Mouse (Mus musculus) stomach, embryonic 14.5 days (tissue): Measurements from ENCODE around the gene Slc6a6. TPM values are rescaled to one million over a fixed set of nuclear protein-coding genes. Genes with fewer than 3 reads are reported as not detected.

ENCODE experiments used
- ATAC-seq: fragments of 200-750 bp; cut with Nextera tagmentation; 2 replicates; pipeline ENCODE4 v1.8.0; 2017; ENCODE audit warnings: low read depth, moderate TSS enrichment; ENCODE audit not compliant: insufficient number of reproducible peaks, insufficient read depth, low FRiP score
- H3K27ac ChIP-seq: fragments of 300-500 bp; sonication (generic); 2 replicates; pipeline ENCODE4 v1.5.1; 2014; ENCODE audit warnings: mild to moderate bottlenecking, low read length, moderate library complexity, mixed read lengths
- H3K27me3 ChIP-seq: fragments of 300-500 bp; sonication (generic); 2 replicates; pipeline ENCODE4 v1.6.1; 2014; ENCODE audit warnings: low read length, control low read depth, mixed read lengths; ENCODE audit not compliant: control insufficient read depth, insufficient read depth
- H3K36me3 ChIP-seq: fragments of 300-500 bp; sonication (generic); 2 replicates; pipeline ENCODE4 v1.6.1; 2014; ENCODE audit warnings: mild to moderate bottlenecking, control low read depth, low read length, moderate library complexity, mixed read lengths; ENCODE audit not compliant: control insufficient read depth, insufficient read depth
- H3K4me1 ChIP-seq: fragments of 300-500 bp; sonication (generic); 2 replicates; pipeline ENCODE4 v1.6.1; 2014; ENCODE audit warnings: low read length, control low read depth, mixed read lengths; ENCODE audit not compliant: control insufficient read depth, insufficient read depth
- H3K4me2 ChIP-seq: fragments of 300-500 bp; sonication (generic); replicated peaks from 2 replicates; pipeline ENCODE4 v1.6.1; 2014; ENCODE audit warnings: low read depth, low read length, control low read depth
- H3K4me3 ChIP-seq: fragments of 300-500 bp; sonication (generic); 2 replicates; pipeline ENCODE4 v1.5.1; 2014; ENCODE audit warnings: low read depth, low read length, control low read depth
- H3K9ac ChIP-seq: fragments of 300-500 bp; sonication (generic); replicated peaks from 2 replicates; pipeline ENCODE4 v1.6.1; 2014; ENCODE audit warnings: low read depth, mild to moderate bottlenecking, control low read depth, low read length, moderate library complexity, mixed read lengths
- H3K9me3 ChIP-seq: fragments of 300-500 bp; sonication (generic); 2 replicates; pipeline ENCODE4 v1.6.1; 2016; ENCODE audit warnings: low read depth, low read length, control low read depth; ENCODE audit not compliant: control insufficient read depth
- WGBS: fragments of 180-500 bp; shearing (Covaris S2); extraction: QIAGEN DNeasy Blood & Tissue Kit; methylation state at CpG from one replicate; pipeline ENCODE4 v1.1.7; 2014; 5-methylcytosine and 5-hydroxymethylcytosine counted together
- polyA plus RNA-seq: library from polyadenylated mRNA; unstranded; fragments of >200 nt; fragmentation: Nextera tagmentation; extraction: Ambion mirVana; gene quantifications from 2 replicates; pipeline ENCODE4 v1.2.1, GENCODE M21; 2014

The Slc6a6 gene
- polyA plus RNA-seq, 1 experiment from 2014 or later, result 60.3 TPM

DNA sequence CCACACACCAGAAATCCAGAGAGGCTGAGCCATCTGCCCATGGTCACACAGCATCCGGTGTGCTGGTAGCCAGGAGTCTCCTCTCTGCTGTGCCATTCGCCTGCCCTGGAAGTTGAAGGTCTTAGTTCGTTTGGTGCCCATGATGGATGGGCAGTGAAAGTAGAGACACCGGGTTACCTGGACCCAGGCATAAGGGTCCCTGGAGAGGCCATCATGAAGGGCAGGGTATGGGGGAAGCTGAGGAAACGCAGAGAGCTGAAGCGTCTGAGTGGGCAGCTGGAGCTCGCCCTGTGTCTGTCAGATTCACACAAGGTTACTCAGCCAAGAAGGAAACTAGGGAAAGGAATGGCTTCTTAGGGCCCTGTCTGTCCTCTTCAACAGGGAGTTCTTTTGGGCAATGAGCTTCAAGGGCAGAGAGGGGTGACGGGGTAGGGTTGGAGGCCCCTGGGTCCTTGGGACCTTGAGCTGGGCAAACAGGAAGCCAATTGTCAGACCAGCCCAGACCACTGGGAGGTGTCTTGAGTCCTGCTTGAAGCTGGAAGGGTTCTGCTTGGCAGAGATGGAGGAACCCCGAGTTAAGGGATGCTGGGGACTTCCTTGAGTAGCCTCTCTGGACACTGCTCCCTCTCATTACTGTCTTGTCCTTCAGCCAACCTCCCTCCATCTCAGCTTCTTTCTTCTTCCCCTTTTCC lies 78.3 kb downstream of the Slc6a6 start:
- WGBS, result 76% methylated on average over 9 of the region's 9 CpGs
- H3K9ac ChIP-seq, result no peak overlapping the region
- no peak for ATAC-seq

DNA sequence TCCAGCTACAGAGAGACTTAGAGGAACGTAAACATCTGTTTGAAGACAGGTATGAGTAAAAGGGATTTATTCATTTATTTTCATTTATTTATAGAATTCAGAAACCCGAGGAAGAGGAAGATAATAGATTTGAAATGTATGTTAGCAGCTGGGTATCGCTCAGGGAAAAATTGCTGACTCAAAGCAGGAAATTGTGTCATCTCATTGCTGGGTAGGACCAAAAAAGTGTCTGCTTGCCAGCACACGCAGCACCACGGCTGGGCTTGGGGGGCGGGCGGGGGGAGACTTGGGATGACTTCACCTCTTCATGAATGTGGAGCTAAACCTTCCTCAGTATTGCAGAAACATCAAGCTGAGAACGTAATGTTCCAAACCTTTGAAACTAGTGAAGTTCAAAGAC lies 83.7 kb downstream of the Slc6a6 start:
- Histone ChIP-seq H3K4me1 (no peaks in the 10 kb centered on the region), H3K4me3 (no peak overlapping the region), H3K9me3 (no peaks in the 10 kb centered on the region), H3K4me2 (no peak overlapping the region), H3K27me3 (no peaks in the 10 kb centered on the region), H3K9ac (no peak overlapping the region), H3K27ac (no peak overlapping the region), H3K36me3 (no peaks in the 10 kb centered on the region)
- ATAC-seq, result no peak
- WGBS, result 73% methylated on average over 8 of the region's 8 CpGs

More for the DNA sequence above, 78.3 kb downstream of the Slc6a6 start:
- Histone ChIP-seq H3K27ac (no peak overlapping the region), H3K36me3 (peaks cover under 1% of the 10 kb centered on the region; the same call in 1 of the 2 replicates), H3K9me3 (no peaks in the 10 kb centered on the region), H3K4me2 (no peak overlapping the region), H3K27me3 (no peaks in the 10 kb centered on the region), H3K4me1 (no peaks in the 10 kb centered on the region), H3K4me3 (no peak overlapping the region)

DNA sequence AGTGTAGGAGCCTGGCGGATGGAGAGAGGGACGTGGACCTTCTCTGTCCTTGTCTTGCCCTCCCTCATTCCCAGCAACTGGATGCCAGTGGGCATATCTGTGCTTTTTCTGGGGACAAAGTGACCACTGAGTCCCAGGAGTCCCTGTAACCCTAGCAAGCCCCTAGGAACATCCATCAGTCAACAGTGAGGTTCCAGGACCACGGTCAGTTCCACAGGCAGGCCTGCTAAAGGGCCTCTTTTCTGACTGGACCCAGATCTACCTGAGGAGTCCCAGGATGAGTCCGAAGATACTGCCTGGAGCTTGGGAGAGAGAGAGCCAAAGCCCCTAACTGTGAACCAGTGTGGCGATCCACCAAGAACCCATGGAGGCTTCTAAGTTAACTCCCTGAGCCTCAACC lies 90.1 kb downstream of the Slc6a6 start:
- WGBS, result 70% methylated on average over 5 of the region's 5 CpGs
- H3K9ac ChIP-seq, result no peak overlapping the region
- H3K9me3 ChIP-seq, result no peaks in the 10 kb centered on the region

DNA sequence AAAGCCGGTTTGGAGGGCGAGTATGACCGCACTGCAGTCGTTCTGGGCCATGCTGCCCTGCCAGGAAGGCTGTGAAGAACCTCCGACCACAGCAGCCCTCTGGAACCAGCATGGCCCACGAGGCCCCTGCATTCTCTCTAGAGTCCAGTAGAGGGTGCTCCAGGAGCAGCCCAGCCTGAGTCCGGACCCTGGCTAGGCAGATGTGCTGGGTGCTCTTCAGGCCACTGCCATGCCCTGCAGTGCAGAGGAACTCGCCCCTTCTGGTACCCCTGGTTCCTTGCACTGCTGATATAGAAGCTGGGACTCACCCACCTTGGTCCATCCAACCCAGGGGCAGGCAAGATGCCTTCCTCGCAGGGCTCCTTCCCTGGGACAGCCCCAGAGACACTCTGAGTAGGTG lies 92.7 kb downstream of the Slc6a6 start:
- Histone ChIP-seq H3K27me3 (no peaks in the 10 kb centered on the region), H3K27ac (no peak overlapping the region), H3K4me2 (no peak overlapping the region), H3K9me3 (no peaks in the 10 kb centered on the region), H3K9ac (no peak overlapping the region), H3K4me3 (no peak overlapping the region), H3K36me3 (no peaks in the 10 kb centered on the region), H3K4me1 (no peaks in the 10 kb centered on the region)
- WGBS, result 11% methylated on average over 9 of the region's 9 CpGs
- ATAC-seq, result no peak

More for the DNA sequence above, 90.1 kb downstream of the Slc6a6 start:
- H3K27me3 ChIP-seq, result no peaks in the 10 kb centered on the region
- H3K27ac ChIP-seq, result no peak overlapping the region
- H3K4me3 ChIP-seq, result no peak overlapping the region
- ATAC-seq, result no peak
- no peak overlapping the region for H3K4me2 ChIP-seq
- H3K4me1 ChIP-seq, result no peaks in the 10 kb centered on the region
- H3K36me3 ChIP-seq, result no peaks in the 10 kb centered on the region

DNA sequence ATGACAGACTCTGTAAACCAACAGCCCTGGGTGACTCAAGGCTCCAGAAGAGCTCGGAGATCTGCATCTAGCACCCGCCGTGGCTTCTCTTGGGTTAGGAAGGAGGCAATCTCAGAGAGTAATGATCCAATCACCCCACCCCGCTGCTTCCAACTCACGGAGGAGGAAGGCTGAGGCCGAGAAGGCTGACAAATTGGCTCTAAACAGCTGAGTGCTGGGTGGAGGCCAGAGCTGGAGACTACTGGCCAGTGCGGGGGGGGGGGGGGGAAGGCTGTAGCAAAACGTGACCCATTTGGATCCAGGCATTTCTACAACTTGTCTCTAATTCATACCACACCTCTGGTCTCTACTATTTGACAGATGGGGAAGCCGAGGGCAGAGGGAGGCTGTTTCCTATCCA lies 95.4 kb downstream of the Slc6a6 start:
- no peak overlapping the region for H3K9ac ChIP-seq
- no peaks in the 10 kb centered on the region for H3K27me3 ChIP-seq
- no peak overlapping the region for H3K4me2 ChIP-seq
- H3K27ac ChIP-seq, result no peak overlapping the region
- no peaks in the 10 kb centered on the region for H3K4me1 ChIP-seq
- no peak overlapping the region for H3K4me3 ChIP-seq
- no peaks in the 10 kb centered on the region for H3K36me3 ChIP-seq
- no peak for ATAC-seq
- H3K9me3 ChIP-seq, result no peaks in the 10 kb centered on the region
- 51% methylated on average over 9 of the region's 9 CpGs for WGBS

DNA sequence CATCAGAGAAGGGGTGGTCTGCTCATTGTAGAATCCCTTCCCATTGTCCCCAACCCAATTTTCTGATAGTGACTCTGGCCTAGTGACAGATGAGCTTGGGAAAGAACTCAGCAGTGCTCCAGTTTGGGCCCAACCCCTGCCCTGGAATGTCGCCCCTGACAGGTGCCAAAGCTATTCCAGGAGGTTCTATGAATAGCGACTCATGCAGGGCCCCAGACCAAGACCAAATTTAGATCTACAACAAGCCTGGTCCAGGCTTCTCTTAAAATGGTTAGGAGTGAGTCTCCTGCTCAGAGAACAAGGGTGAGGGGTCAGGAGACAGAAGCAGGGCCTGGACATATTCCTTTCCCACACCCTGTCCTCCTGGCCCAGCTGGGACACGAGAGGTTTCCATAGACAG lies 101.2 kb downstream of the Slc6a6 start:
- no peak overlapping the region for H3K4me3 ChIP-seq
- WGBS, result 74% methylated on average over 3 of the region's 3 CpGs
- no peaks in the 10 kb centered on the region for H3K9me3 ChIP-seq
- no peaks in the 10 kb centered on the region for H3K27me3 ChIP-seq
- H3K9ac ChIP-seq, result no peak overlapping the region
- no peak overlapping the region for H3K4me2 ChIP-seq
- H3K27ac ChIP-seq, result no peak overlapping the region
- no peaks in the 10 kb centered on the region for H3K4me1 ChIP-seq
- ATAC-seq, result no peak
- no peaks in the 10 kb centered on the region for H3K36me3 ChIP-seq

DNA sequence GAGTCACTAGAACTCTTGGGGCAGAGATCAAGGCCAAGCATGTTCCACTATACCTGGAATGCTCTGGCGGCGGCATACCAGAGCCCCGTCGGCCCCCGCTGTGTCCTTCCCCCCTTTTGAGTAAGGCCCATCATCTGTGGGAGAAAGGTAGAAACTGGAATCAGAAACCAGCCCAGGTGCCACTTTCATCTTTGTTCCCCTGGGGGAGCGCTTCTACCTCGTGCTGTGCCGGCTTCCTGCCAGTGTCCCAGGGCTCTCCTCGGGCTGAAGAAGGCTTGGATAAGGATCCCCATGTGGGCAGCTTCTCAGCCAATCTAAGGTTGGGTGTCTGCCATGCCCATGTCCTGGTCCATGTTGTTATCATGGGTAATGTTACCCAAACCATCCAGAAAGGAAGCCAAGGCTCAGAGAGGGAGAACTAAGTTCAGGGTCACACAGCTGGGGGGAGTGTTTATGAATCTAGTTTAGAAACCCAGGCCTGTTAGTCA lies 104.5 kb downstream of the Slc6a6 start:
- H3K27me3 ChIP-seq, result no peaks in the 10 kb centered on the region
- no peak overlapping the region for H3K4me3 ChIP-seq
- ATAC-seq, result no peak
- H3K36me3 ChIP-seq, result no peaks in the 10 kb centered on the region
- H3K9me3 ChIP-seq, result no peaks in the 10 kb centered on the region
- H3K4me2 ChIP-seq, result no peak overlapping the region
- WGBS, result 80% methylated on average over 9 of the region's 9 CpGs
- no peak overlapping the region for H3K9ac ChIP-seq
- no peaks in the 10 kb centered on the region for H3K4me1 ChIP-seq
- no peak overlapping the region for H3K27ac ChIP-seq

DNA sequence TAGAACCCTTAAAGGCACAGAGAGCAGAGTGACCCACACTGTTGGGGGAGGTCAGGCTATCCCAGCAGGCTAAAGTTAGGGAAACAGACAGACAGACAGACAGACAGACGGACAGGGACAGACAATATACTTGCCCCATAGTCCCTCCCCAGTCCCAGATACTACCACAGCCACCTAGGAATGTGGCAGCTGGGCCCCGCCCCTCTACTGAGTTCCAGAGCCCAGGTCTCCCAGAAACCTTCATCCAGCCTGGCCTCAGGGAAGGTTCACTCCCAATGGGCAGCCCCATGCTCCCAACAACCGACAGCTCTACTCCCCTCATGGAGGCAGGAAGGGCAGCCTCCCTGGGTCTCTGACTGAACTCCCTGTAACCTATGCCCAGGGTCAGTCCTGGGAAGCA lies 111.8 kb downstream of the Slc6a6 start:
- Histone ChIP-seq H3K27ac (no peak overlapping the region), H3K4me2 (no peak overlapping the region)

DNA sequence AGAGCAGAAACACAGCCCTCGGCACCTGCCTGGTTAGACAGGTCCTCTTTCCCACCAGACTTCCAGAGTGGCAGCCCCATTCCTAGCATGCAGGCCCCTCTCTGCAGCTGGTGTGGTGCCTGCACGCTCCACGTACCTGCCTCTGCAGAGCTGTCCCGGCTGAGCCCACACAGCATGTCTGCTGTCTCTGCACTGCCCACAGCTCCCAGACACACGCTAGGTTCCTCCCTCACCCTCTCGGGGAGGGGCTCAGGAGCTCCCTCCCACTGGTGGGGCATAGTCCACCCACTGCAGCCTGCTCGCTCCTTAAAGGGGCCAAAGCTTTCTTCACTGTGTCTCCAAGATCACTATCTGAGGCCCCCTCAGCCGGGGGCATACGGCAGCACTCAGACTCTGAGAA lies 112.2 kb downstream of the Slc6a6 start:
- Histone ChIP-seq H3K4me3 (no peak overlapping the region), H3K36me3 (no peaks in the 10 kb centered on the region), H3K9me3 (no peaks in the 10 kb centered on the region), H3K27me3 (no peaks in the 10 kb centered on the region), H3K4me2 (no peak overlapping the region), H3K4me1 (no peaks in the 10 kb centered on the region), H3K9ac (no peak overlapping the region), H3K27ac (no peak overlapping the region)
- no peak for ATAC-seq
- whole genome bisulfite sequencing, result 44% methylated on average over 9 of the region's 9 CpGs

More for the DNA sequence above, 111.8 kb downstream of the Slc6a6 start:
- Histone ChIP-seq H3K4me1 (no peaks in the 10 kb centered on the region), H3K4me3 (no peak overlapping the region), H3K36me3 (no peaks in the 10 kb centered on the region), H3K9ac (no peak overlapping the region), H3K27me3 (no peaks in the 10 kb centered on the region), H3K9me3 (no peaks in the 10 kb centered on the region)
- no peak for ATAC-seq
- WGBS, result 67% methylated on average over 3 of the region's 3 CpGs
